Mouse (Mus musculus) liver (tissue): ENCODE measurements at regions not wholly inside any gene's neighbourhood (a gene's known extent, or its start where the extent isn't known, plus 50 kb on each side); places are given as distances from the start of the nearest gene placed in this dataset.

Experiments used
- DNase-seq: peaks from one replicate; pipeline ENCODE4 v3.0.0-alpha.2; 2020; ENCODE audit warnings: mixed read lengths

GRCm38 (mm10) chr15:68626976-68627375 lies 2126.3 kb upstream of the Lrrc6 start:
- DNase-seq: no peak

- no peak for DNase-seq
These were observed 2124.1 kb upstream of the Lrrc6 start for GRCm38 (mm10) chr15:68624831-68625230.

- no peak for DNase-seq
These were observed 2119.9 kb upstream of the Lrrc6 start for GRCm38 (mm10) chr15:68620417-68621214.

- DNase-seq: peak; percentile 5
These were observed 2105.5 kb upstream of the Lrrc6 start for GRCm38 (mm10) chr15:68606110-68606791.

GRCm38 (mm10) chr15:68605478-68605877 lies 2104.8 kb upstream of the Lrrc6 start:
- DNase-seq: no peak

GRCm38 (mm10) chr15:68582177-68582576 lies 2081.5 kb upstream of the Lrrc6 start:
- DNase-seq: no peak

- no peak for DNase-seq
These were observed 2078.8 kb upstream of the Lrrc6 start for GRCm38 (mm10) chr15:68579486-68579885.

GRCm38 (mm10) chr15:68560654-68561053 lies 2059.9 kb upstream of the Lrrc6 start:
- DNase-seq: no peak

- DNase-seq: no peak
These were observed 2055.4 kb upstream of the Lrrc6 start for GRCm38 (mm10) chr15:68556133-68556532.

- no peak for DNase-seq
These were observed 2035.3 kb upstream of the Lrrc6 start for GRCm38 (mm10) chr15:68536055-68536325.

- DNase-seq: no peak
These were observed 2034.8 kb upstream of the Lrrc6 start for GRCm38 (mm10) chr15:68535297-68536054.

- DNase-seq: no peak
These were observed 2020.0 kb upstream of the Lrrc6 start for GRCm38 (mm10) chr15:68520759-68521158.

- DNase-seq: no peak
These were observed 2011.7 kb upstream of the Lrrc6 start for GRCm38 (mm10) chr15:68512431-68512830.

- no peak for DNase-seq
These were observed 2007.5 kb upstream of the Lrrc6 start for GRCm38 (mm10) chr15:68508190-68508589.

GRCm38 (mm10) chr15:68506093-68506492 lies 2005.4 kb upstream of the Lrrc6 start:
- DNase-seq: no peak

GRCm38 (mm10) chr15:68496438-68496837 lies 1995.7 kb upstream of the Lrrc6 start:
- DNase-seq: no peak

- DNase-seq: no peak
These were observed 1984.1 kb upstream of the Lrrc6 start for GRCm38 (mm10) chr15:68484789-68485188.

GRCm38 (mm10) chr15:68477745-68478144 lies 1977.0 kb upstream of the Lrrc6 start:
- no peak for DNase-seq

- no peak for DNase-seq
These were observed 1971.2 kb upstream of the Lrrc6 start for GRCm38 (mm10) chr15:68471928-68472327.

GRCm38 (mm10) chr15:68462851-68463250 lies 1962.1 kb upstream of the Lrrc6 start:
- no peak for DNase-seq

- no peak for DNase-seq
These were observed 1956.5 kb upstream of the Lrrc6 start for GRCm38 (mm10) chr15:68457239-68457638.

GRCm38 (mm10) chr15:68451971-68452370 lies 1951.3 kb upstream of the Lrrc6 start:
- no peak for DNase-seq

GRCm38 (mm10) chr15:68445341-68445740 lies 1944.6 kb upstream of the Lrrc6 start:
- no peak for DNase-seq

- no peak for DNase-seq
These were observed 1939.9 kb upstream of the Lrrc6 start for GRCm38 (mm10) chr15:68440636-68441035.
